Mouse (Mus musculus) heart, embryonic 13.5 days (tissue): ENCODE data around the gene Dph6. TPM values are rescaled to one million over a fixed set of nuclear protein-coding genes. Genes with fewer than 3 reads are reported as not detected.
A peak's percentile ranks its signal among the peaks of the same experiment; 100 is the strongest.
"Not testable (repeated sequence)": the region's sequence is repeated elsewhere in the genome, so short reads cannot be mapped to it uniquely, and the experiment has no call there.

Experiments
- ATAC-seq: fragments of 200-750 bp; cut with Nextera tagmentation; 2 replicates; pipeline ENCODE4 v1.8.0; 2017; ENCODE audit warnings: moderate TSS enrichment; ENCODE audit not compliant: insufficient number of reproducible peaks, low FRiP score, low TSS enrichment; ENCODE audit errors: extremely low read depth
- H3K27ac ChIP-seq: fragments of 300-500 bp; sonication (generic); replicated peaks from 2 replicates; pipeline ENCODE4 v1.5.1; 2015; ENCODE audit warnings: moderate library complexity, mild to moderate bottlenecking, inconsistent platforms
- H3K27me3 ChIP-seq: fragments of 300-500 bp; sonication (generic); replicated peaks from 2 replicates; pipeline ENCODE4 v1.6.1; 2015; ENCODE audit warnings: mild to moderate bottlenecking, inconsistent platforms
- H3K36me3 ChIP-seq: fragments of 300-500 bp; sonication (generic); 2 replicates; pipeline ENCODE4 v1.6.1; 2015; ENCODE audit warnings: mild to moderate bottlenecking, inconsistent platforms
- H3K4me1 ChIP-seq: fragments of 300-500 bp; sonication (generic); 2 replicates; pipeline ENCODE4 v1.6.1; 2015; ENCODE audit warnings: inconsistent platforms
- H3K4me2 ChIP-seq: fragments of 300-500 bp; sonication (generic); 2 replicates; pipeline ENCODE4 v1.6.1; 2015; ENCODE audit warnings: inconsistent platforms, mild to moderate bottlenecking, moderate library complexity
- H3K4me3 ChIP-seq: fragments of 300-500 bp; sonication (generic); 2 replicates; pipeline ENCODE4 v1.5.1; 2015; ENCODE audit warnings: moderate library complexity, mild to moderate bottlenecking, inconsistent platforms
- H3K9ac ChIP-seq: fragments of 300-500 bp; sonication (generic); 2 replicates; pipeline ENCODE4 v1.6.1; 2015; ENCODE audit warnings: inconsistent platforms, mild to moderate bottlenecking, moderate library complexity
- H3K9me3 ChIP-seq: fragments of 300-500 bp; sonication (generic); 2 replicates; pipeline ENCODE4 v1.6.1; 2016; ENCODE audit warnings: inconsistent platforms
- WGBS: fragments of 180-500 bp; shearing (Covaris S2); methylation state at CpG from one replicate; pipeline ENCODE4 v1.1.7; 2015; ENCODE audit warnings: mixed read lengths; 5-methylcytosine and 5-hydroxymethylcytosine counted together
- polyA plus RNA-seq: library from polyadenylated mRNA; unstranded; fragments of >200 nt; fragmentation: Nextera tagmentation; extraction: Ambion mirVana; gene quantifications from 2 replicates; pipeline ENCODE4 v1.2.1, GENCODE M21; 2015

Dph6 gene
- polyA plus RNA-seq, 1 experiment from 2014 or later, result 16.4 TPM

GRCm38 (mm10) chr2:114622550-114622939 lies 32.2 kb downstream of the Dph6 start:
- peaks cover 13% of the 10 kb centered on the region for H3K4me1 ChIP-seq
- 0 out of 2 replicates have a peak overlapping the region, but pooled peaks have one; percentile 42 for H3K9ac ChIP-seq
- no peak for ATAC-seq
- H3K4me3 ChIP-seq, result no peak overlapping the region; the same call in 1 of the 2 replicates
- no peaks in the 10 kb centered on the region for H3K9me3 ChIP-seq
- WGBS, result 2% methylated on average over 2 of the region's 2 CpGs
- H3K36me3 ChIP-seq, result no peaks in the 10 kb centered on the region
- H3K27me3 ChIP-seq, result no peaks in the 10 kb centered on the region
- peak overlapping the region; percentile 39 for H3K4me2 ChIP-seq
- no peak overlapping the region for H3K27ac ChIP-seq

DNA sequence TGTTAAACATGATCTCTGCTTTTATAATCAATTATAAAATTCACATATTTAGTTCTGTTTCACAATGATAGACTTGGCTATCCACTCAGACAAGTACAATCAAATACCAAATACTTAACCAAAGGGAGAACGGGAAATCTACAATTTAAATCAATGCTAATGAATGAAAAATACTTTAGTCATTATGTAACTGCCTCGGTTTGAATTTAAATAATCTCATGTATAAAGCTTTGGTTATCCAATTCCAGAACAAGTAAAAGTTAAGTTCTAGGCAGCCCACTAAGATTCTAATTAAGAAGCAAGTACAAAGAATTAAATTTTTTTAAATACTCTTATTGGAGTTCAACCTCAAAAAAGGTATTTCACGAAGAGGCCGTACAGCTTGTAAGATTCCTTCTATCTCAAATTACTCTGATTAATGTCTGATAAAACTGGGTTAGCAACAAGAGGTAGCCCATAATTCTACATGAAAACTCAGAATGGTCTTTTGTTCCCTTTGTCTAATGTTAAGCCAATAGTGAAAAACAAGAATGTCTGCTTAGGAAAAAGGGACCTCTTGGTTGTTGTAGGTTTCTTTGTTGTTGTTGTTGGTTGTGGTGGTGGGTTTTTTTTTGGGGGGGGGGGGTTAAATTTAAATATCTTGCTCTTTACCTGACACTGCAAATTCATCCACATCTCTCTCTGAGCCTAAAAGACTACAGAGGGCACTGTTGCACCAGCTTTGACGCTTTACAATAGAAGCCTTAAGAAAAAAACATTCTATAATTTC lies 32.8 kb downstream of the Dph6 start:
- Histone ChIP-seq H3K36me3 (no peaks in the 10 kb centered on the region), H3K4me2 (peak overlapping the region; percentile 39; the same call in 1 of the 2 replicates), H3K27ac (no peak overlapping the region), H3K4me1 (peaks cover 13% of the 10 kb centered on the region), H3K9me3 (no peaks in the 10 kb centered on the region), H3K4me3 (no peak overlapping the region; the same call in 1 of the 2 replicates), H3K9ac (no peak overlapping the region), H3K27me3 (no peaks in the 10 kb centered on the region)
- no peak for ATAC-seq
- 57% methylated on average over 5 of the region's 5 CpGs for WGBS

GRCm38 (mm10) chr2:114611576-114611975 lies 43.2 kb downstream of the Dph6 start:
- Histone ChIP-seq H3K4me2 (no peak overlapping the region), H3K36me3 (no peaks in the 10 kb centered on the region), H3K27ac (no peak overlapping the region), H3K4me3 (no peak overlapping the region), H3K9ac (no peak overlapping the region), H3K9me3 (no peaks in the 10 kb centered on the region), H3K4me1 (no peaks in the 10 kb centered on the region; the same call in 1 of the 2 replicates), H3K27me3 (no peaks in the 10 kb centered on the region)
- WGBS, result 75% methylated on average over 2 of the region's 2 CpGs
- no peak for ATAC-seq

- 57% methylated on average over 2 of the region's 2 CpGs for WGBS
- Histone ChIP-seq H3K27ac (no peak overlapping the region), H3K9ac (no peak overlapping the region), H3K27me3 (no peaks in the 10 kb centered on the region), H3K4me1 (no peaks in the 10 kb centered on the region; the same call in 1 of the 2 replicates), H3K4me2 (no peak overlapping the region), H3K9me3 (no peaks in the 10 kb centered on the region), H3K36me3 (no peaks in the 10 kb centered on the region), H3K4me3 (no peak overlapping the region)
- no peak for ATAC-seq
Observed at GRCm38 (mm10) chr2:114610110-114610509, 44.7 kb downstream of the Dph6 start.

DNA sequence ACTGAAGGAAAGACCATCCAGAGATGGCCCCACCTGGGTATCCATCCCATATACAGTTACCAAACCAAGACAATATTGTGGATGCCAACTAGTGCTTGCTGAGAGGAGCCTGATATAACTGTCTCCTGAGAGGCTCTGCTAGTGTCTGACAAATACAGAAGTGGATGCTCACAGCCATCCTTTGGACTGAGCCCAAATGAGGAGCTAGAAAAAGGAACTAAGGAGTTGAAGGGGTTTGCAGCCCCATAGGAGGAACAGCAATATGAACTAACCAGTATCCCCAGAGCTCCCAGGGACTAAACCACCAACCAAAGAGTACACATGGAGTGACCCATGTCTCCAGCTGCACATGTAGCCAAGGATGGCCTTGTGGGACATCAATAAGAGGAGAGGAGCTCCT lies 49.6 kb downstream of the Dph6 start:
- not testable (repeated sequence) for H3K4me2 ChIP-seq, H3K4me3 ChIP-seq, H3K9me3 ChIP-seq, H3K36me3 ChIP-seq, H3K27me3 ChIP-seq, H3K4me1 ChIP-seq, H3K9ac ChIP-seq, H3K27ac ChIP-seq, ATAC-seq

DNA sequence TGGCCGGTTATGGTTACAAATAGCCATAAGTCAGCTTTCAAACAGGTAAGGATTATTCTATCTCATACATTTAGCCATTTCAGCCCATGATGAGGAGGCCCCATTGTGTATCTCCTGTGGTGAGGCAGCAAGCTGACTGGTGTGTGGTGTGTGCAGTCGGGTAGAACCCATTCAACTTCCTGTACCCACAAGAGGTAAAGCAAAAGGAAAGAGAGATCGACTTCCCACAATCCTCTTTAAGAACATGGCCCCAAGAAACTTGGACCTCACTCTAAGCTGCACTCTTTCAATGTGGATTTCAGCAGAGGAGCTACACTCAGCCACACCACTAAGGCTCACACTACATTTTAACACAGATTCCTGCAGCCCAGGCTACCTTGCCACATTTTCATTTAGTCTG lies 53.6 kb downstream of the Dph6 start:
- Histone ChIP-seq H3K36me3 (no peaks in the 10 kb centered on the region), H3K27me3 (no peaks in the 10 kb centered on the region), H3K4me2 (no peak overlapping the region), H3K9me3 (no peaks in the 10 kb centered on the region), H3K9ac (no peak overlapping the region), H3K4me1 (no peaks in the 10 kb centered on the region), H3K27ac (no peak overlapping the region), H3K4me3 (no peak overlapping the region)
- 82% methylated on average over 3 of the region's 3 CpGs for WGBS
- ATAC-seq, result no peak

GRCm38 (mm10) chr2:114599793-114600192 lies 55.0 kb downstream of the Dph6 start:
- Histone ChIP-seq H3K4me3 (no peak overlapping the region), H3K4me1 (no peaks in the 10 kb centered on the region), H3K27me3 (no peaks in the 10 kb centered on the region), H3K9me3 (no peaks in the 10 kb centered on the region; the same call in 1 of the 2 replicates), H3K9ac (no peak overlapping the region), H3K27ac (no peak overlapping the region), H3K4me2 (no peak overlapping the region), H3K36me3 (no peaks in the 10 kb centered on the region)
- 42% methylated on average over 2 of the region's 2 CpGs for WGBS
- ATAC-seq, result no peak

GRCm38 (mm10) chr2:114593393-114593792 lies 61.4 kb downstream of the Dph6 start:
- Histone ChIP-seq H3K9me3 (no peaks in the 10 kb centered on the region; the same call in 1 of the 2 replicates), H3K4me1 (no peaks in the 10 kb centered on the region), H3K4me2 (no peak overlapping the region), H3K9ac (no peak overlapping the region), H3K27me3 (no peaks in the 10 kb centered on the region), H3K27ac (no peak overlapping the region), H3K4me3 (no peak overlapping the region), H3K36me3 (no peaks in the 10 kb centered on the region)
- ATAC-seq, result no peak
- 87% methylated on average over 5 of the region's 5 CpGs for WGBS

- Histone ChIP-seq H3K9me3 (no peaks in the 10 kb centered on the region), H3K4me1 (no peaks in the 10 kb centered on the region), H3K4me3 (no peak overlapping the region), H3K27ac (no peak overlapping the region), H3K4me2 (no peak overlapping the region), H3K27me3 (no peaks in the 10 kb centered on the region), H3K9ac (no peak overlapping the region), H3K36me3 (no peaks in the 10 kb centered on the region)
- WGBS, result 62% methylated on average over 2 of the region's 2 CpGs
- no peak for ATAC-seq
Observed at GRCm38 (mm10) chr2:114580714-114581113, 74.0 kb downstream of the Dph6 start.

GRCm38 (mm10) chr2:114543000-114543622 lies 111.7 kb downstream of the Dph6 start:
- no peak for ATAC-seq
- no peaks in the 10 kb centered on the region for H3K9me3 ChIP-seq
- H3K36me3 ChIP-seq, result no peaks in the 10 kb centered on the region
- H3K4me1 ChIP-seq, result peaks cover 5% of the 10 kb centered on the region; the same call in 1 of the 2 replicates
- H3K4me3 ChIP-seq, result no peak overlapping the region
- no peaks in the 10 kb centered on the region for H3K27me3 ChIP-seq
- no peak overlapping the region for H3K9ac ChIP-seq
- no peak overlapping the region for H3K27ac ChIP-seq
- WGBS, result 63% methylated on average over 2 of the region's 2 CpGs
- H3K4me2 ChIP-seq, result no peak overlapping the region

DNA sequence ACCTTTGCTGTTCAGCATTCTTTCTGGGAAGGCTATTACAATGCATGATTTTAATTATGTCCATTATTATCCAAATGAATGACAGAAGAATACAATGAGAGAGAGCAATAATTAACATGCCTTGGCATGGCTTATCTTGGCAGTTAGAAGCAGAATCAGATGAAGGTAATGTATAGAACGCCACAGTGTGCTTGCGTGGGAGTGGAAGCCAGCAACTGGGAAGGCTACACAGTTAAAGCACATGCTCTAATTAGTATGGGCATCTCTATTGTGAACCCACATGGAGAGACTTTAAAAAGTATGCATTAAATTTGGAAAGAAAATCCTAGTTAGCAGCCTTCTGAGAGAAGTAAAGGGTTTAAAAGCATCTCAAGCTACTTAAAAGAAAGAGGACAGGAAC lies 112.4 kb downstream of the Dph6 start:
- WGBS, result 77% methylated on average over 2 of the region's 2 CpGs
- no peak overlapping the region for H3K27ac ChIP-seq
- H3K27me3 ChIP-seq, result no peaks in the 10 kb centered on the region
- no peak overlapping the region for H3K9ac ChIP-seq
- peaks cover 5% of the 10 kb centered on the region; the same call in 1 of the 2 replicates for H3K4me1 ChIP-seq
- H3K4me3 ChIP-seq, result no peak overlapping the region
- H3K9me3 ChIP-seq, result no peaks in the 10 kb centered on the region
- no peaks in the 10 kb centered on the region for H3K36me3 ChIP-seq
- no peak for ATAC-seq
- H3K4me2 ChIP-seq, result no peak overlapping the region

GRCm38 (mm10) chr2:114540416-114540815 lies 114.3 kb downstream of the Dph6 start:
- 76% methylated on average over 6 of the region's 6 CpGs for WGBS

More at GRCm38 (mm10) chr2:114540416-114540815, 114.3 kb downstream of the Dph6 start:
- Histone ChIP-seq H3K4me1 (peaks cover 5% of the 10 kb centered on the region; the same call in 1 of the 2 replicates), H3K4me3 (no peak overlapping the region), H3K36me3 (no peaks in the 10 kb centered on the region), H3K27me3 (no peaks in the 10 kb centered on the region), H3K9me3 (no peaks in the 10 kb centered on the region), H3K27ac (no peak overlapping the region), H3K9ac (no peak overlapping the region), H3K4me2 (no peak overlapping the region)
- ATAC-seq, result no peak
